Mouse (Mus musculus): ENCODE measurements around the gene Itgal. TPM values are rescaled to one million over a fixed set of nuclear protein-coding genes. Genes with fewer than 3 reads are reported as not detected.
A peak's percentile ranks its signal among the peaks of the same experiment; 100 is the strongest.
"Not testable (repeated sequence)": the region's sequence is repeated elsewhere in the genome, so short reads cannot be mapped to it uniquely, and the experiment has no call there.

Gene Itgal
- total and polyA plus RNA-seq, 3 experiments, result 0.92 to 9.7 TPM; not detected in 1

GRCm38 (mm10) chr7:127375271-127376245, 79.5 kb downstream of the Itgal start, which contains the start of gene Zfp747:
TSS of gene Zfp747 (minus strand) at chr7:127376050.
- peak; percentile 98 for DNase-seq (ENCODE audit: low read depth, low spot score)
- Histone ChIP-seq H3K27ac (ENCODE audit: control insufficient read depth, low read depth, low read length) (peak within 1 kb of the TSS; percentile 36), H3K4me1 (ENCODE audit: control insufficient read depth in 1 of 2, insufficient read depth in 2 of 2, low read length in 2 of 2) (peaks cover 23 to 37% of the 10 kb centered on the region in 2 experiments), H3K4me3 (ENCODE audit: control insufficient read depth in 1 of 2, insufficient read depth in 1 of 2, low read depth in 2 of 2, low read length in 2 of 2) (peak within 1 kb of the TSS; percentile 72 to 80), H3K9ac (ENCODE audit: control insufficient read depth, low read depth, low read length, poor library complexity, severe bottlenecking) (peak within 1 kb of the TSS; percentile 76), H3K36me3 (ENCODE audit: control insufficient read depth in 1 of 2, insufficient read depth in 2 of 2, low read length in 2 of 2) (peaks cover 0 to 32% of the 10 kb centered on the region in 2 experiments; a peak in 2 of 4 replicates)
- peak; percentile 69 for TF ChIP-seq TBP (IDR thresholded peaks at IDR 0.05; ENCODE audit: low read depth, low read length)
- TF ChIP-seq BHLHE40 (IDR thresholded peaks at IDR 0.05; ENCODE audit: borderline replicate concordance, low read depth, low read length), result peak; percentile 87
- TF ChIP-seq MXI1 (IDR thresholded peaks at IDR 0.05; ENCODE audit: low read depth, low read length), result peak; percentile 74
- peak; percentile 92 for TF ChIP-seq SIN3A (IDR thresholded peaks at IDR 0.05; ENCODE audit: low read length)
- peak; percentile 76; the same call in 1 of the 2 replicates for TF ChIP-seq MYC (IDR thresholded peaks at IDR 0.05; ENCODE audit: low read depth, low read length)
- peak; percentile 74; the same call in 1 of the 2 replicates for TF ChIP-seq ETS1 (IDR thresholded peaks at IDR 0.05; ENCODE audit: low read depth, low read length)
- 0 out of 2 replicates have a peak, but pooled peaks have one; percentile 56 for TF ChIP-seq ZMIZ1 (IDR thresholded peaks at IDR 0.05; ENCODE audit: low read depth, low read length)
- peak; percentile 94 for TF ChIP-seq HCFC1 (IDR thresholded peaks at IDR 0.05; ENCODE audit: low read depth, low read length)
- TF ChIP-seq POLR2A (IDR thresholded peaks at IDR 0.05; ENCODE audit: control insufficient read depth in 1 of 2, insufficient read depth in 1 of 2, low read depth in 1 of 2, low read length in 2 of 2, poor library complexity in 1 of 2), result peak; percentile 77 to 87
- TF ChIP-seq POLR2AphosphoS2 (IDR thresholded peaks at IDR 0.05; ENCODE audit: low read length), result peak; percentile 77; the same call in 1 of the 2 replicates
- TF ChIP-seq MAX (IDR thresholded peaks at IDR 0.05; ENCODE audit: low read length), result peak; percentile 90
- TF ChIP-seq NRF1 (IDR thresholded peaks at IDR 0.05; ENCODE audit: insufficient read depth, low read depth, low read length, poor library complexity, severe bottlenecking), result peak; percentile 41; the same call in 1 of the 2 replicates
- TF ChIP-seq CTCF (IDR thresholded peaks at IDR 0.05 in 2 of 3, conservative IDR thresholded peaks at IDR 0.05 in 1 of 3; ENCODE audit: control insufficient read depth in 1 of 3, insufficient read depth in 1 of 3, low read depth in 2 of 3, low read length in 3 of 3, poor library complexity in 1 of 3, severe bottlenecking in 1 of 3), result peak; percentile 25 to 56 (median 54); a peak in 5 of 6 replicates
- peak; percentile 98 for TF ChIP-seq USF1 (IDR thresholded peaks at IDR 0.05; ENCODE audit: low read depth, low read length)
- peak; percentile 71; the same call in 1 of the 2 replicates for TF ChIP-seq ELF1 (IDR thresholded peaks at IDR 0.05; ENCODE audit: low read depth, low read length)
- TF ChIP-seq USF2 (IDR thresholded peaks at IDR 0.05; ENCODE audit: borderline replicate concordance in 1 of 2, insufficient read depth in 1 of 2, low read depth in 1 of 2, low read length in 2 of 2), result peak; percentile 90 to 92
- TF ChIP-seq NELFE (IDR thresholded peaks at IDR 0.05; ENCODE audit: low read depth, low read length), result peak; percentile 78
- H3K27me3 ChIP-seq (ENCODE audit: control insufficient read depth in 1 of 2, insufficient read depth in 2 of 2, low read length in 2 of 2); H3K79me2 ChIP-seq (ENCODE audit: control insufficient read depth, insufficient read depth, low read length, poor library complexity); H3K9me3 ChIP-seq (replicated peaks; ENCODE audit: insufficient read depth, low read length): not testable (repeated sequence)

Data from MEL (cell line).